Mouse (Mus musculus) thymus, adult 2 months (tissue): ENCODE data around the gene Nlrx1. TPM values are rescaled to one million over a fixed set of nuclear protein-coding genes. Genes with fewer than 3 reads are reported as not detected.
"Not testable (repeated sequence)": the region's sequence is repeated elsewhere in the genome, so short reads cannot be mapped to it uniquely, and the experiment has no call there.

Experiments used
- DNase-seq: peaks from one replicate; pipeline ENCODE4 v3.0.0; 2021
- H3K27ac ChIP-seq: fragments of 200-500 bp; 2 replicates; pipeline ENCODE4 v1.5.1; 2012; ENCODE audit warnings: low read length, control low read depth; ENCODE audit not compliant: control insufficient read depth, insufficient read depth
- H3K27me3 ChIP-seq: fragments of 200-500 bp; 2 replicates; pipeline ENCODE4 v1.6.1; 2012; ENCODE audit warnings: mild to moderate bottlenecking, low read length, moderate library complexity, mixed read lengths; ENCODE audit not compliant: control insufficient read depth, insufficient read depth
- H3K36me3 ChIP-seq: fragments of 200-500 bp; 2 replicates; pipeline ENCODE4 v1.6.1; 2012; ENCODE audit warnings: mild to moderate bottlenecking, low read length, moderate library complexity; ENCODE audit not compliant: control insufficient read depth, insufficient read depth
- H3K4me1 ChIP-seq: fragments of 200-500 bp; replicated peaks from 2 replicates; pipeline ENCODE4 v1.6.1; 2012; ENCODE audit warnings: low read length; ENCODE audit not compliant: control insufficient read depth, insufficient read depth
- H3K4me3 ChIP-seq: fragments of 200-500 bp; 2 replicates; pipeline ENCODE4 v1.5.1; 2012; ENCODE audit warnings: mild to moderate bottlenecking, low read length, control low read depth, moderate library complexity; ENCODE audit not compliant: control insufficient read depth, insufficient read depth
- CTCF ChIP-seq: fragments of 200-500 bp; IDR thresholded peaks from 2 replicates; pipeline ENCODE4 v1.5.1; 2012; ENCODE audit warnings: mild to moderate bottlenecking, control low read depth, low read length, moderate library complexity, borderline replicate concordance; ENCODE audit not compliant: control insufficient read depth, poor library complexity, insufficient read depth; ENCODE audit errors: extremely low read depth
- POLR2A ChIP-seq: fragments of 200-500 bp; IDR thresholded peaks from 2 replicates; pipeline ENCODE4 v1.6.1; 2012; ENCODE audit warnings: mild to moderate bottlenecking, low read length, control low read depth, moderate library complexity; ENCODE audit not compliant: control insufficient read depth, poor library complexity, insufficient read depth; ENCODE audit errors: extremely low read depth
- WGBS: fragments of 180-500 bp; shearing (Covaris S2); methylation state at CpG from one replicate; pipeline ENCODE4 v1.1.7; 2018; 5-methylcytosine and 5-hydroxymethylcytosine counted together
- polyA plus RNA-seq: library from polyadenylated mRNA; depleted of rRNA; stranded (reverse); fragments of >200 nt; gene quantifications from 2 replicates; pipeline ENCODE4 v1.2.3, GENCODE M21; 2012

Gene Nlrx1
- polyA plus RNA-seq, 1 experiment = 13.4 TPM

DNA sequence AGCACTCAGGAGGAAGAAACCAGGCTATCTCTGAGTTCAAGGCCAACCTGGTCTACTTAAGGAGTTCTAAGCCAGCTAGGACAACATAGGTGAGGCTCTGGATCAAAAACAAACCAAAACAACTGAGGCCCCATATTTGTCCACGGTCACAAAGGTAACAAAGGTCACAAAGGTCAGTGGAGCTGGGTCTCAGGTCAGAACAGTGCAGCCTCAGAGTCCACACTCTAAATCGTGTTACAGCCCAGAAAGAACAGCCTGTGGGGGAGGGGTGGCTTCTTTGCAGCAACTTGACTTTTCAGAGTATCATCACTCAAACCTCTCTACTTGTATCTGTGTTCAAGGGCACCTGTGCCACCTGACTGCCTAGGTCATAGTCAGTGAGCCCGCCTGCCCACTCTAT, 41.4 kb upstream of the Nlrx1 start:
- WGBS = 93% methylated on average over 3 of the region's 3 CpGs
- Histone ChIP-seq H3K36me3 (peaks cover 32% of the 10 kb centered on the region), H3K4me1 (peaks cover 15% of the 10 kb centered on the region), H3K27ac (no peak overlapping the region), H3K27me3 (no peaks in the 10 kb centered on the region), H3K4me3 (no peak overlapping the region)
- no peak for DNase-seq
- no peak for TF ChIP-seq POLR2A

DNA sequence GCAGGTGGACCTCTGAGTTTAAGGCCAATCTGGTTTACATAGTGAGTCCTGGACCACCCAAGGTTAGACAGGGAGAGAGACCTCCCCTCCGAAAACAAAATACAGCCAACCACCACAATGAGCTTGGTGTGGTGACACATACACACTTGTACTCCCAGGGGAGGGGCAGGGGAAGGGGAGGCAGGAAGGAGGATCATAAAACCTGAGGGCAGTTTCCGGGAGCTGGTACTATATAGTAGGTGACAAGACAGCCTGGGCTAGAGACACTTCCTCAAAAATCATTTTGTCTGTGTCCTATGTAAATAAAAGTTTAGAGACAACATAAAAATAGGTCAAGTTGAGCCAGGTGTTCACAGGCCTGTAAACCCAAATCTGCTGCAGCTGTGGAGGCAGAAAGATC, 38.8 kb upstream of the Nlrx1 start:
- 76% methylated on average over 2 of the region's 2 CpGs for WGBS
- Histone ChIP-seq H3K27me3 (no peaks in the 10 kb centered on the region), H3K27ac (peak overlapping the region; percentile 93), H3K4me3 (no peak overlapping the region), H3K4me1 (peaks cover 17% of the 10 kb centered on the region), H3K36me3 (peaks cover 13% of the 10 kb centered on the region)
- peak; percentile 41 for DNase-seq
- TF ChIP-seq CTCF = no peak
- no peak for TF ChIP-seq POLR2A

- Histone ChIP-seq H3K36me3 (peaks cover 16% of the 10 kb centered on the region), H3K4me3 (no peak overlapping the region), H3K27me3 (no peaks in the 10 kb centered on the region), H3K27ac (peak overlapping the region; percentile 93), H3K4me1 (peaks cover 17% of the 10 kb centered on the region)
- no peak for DNase-seq
- TF ChIP-seq POLR2A = no peak
- TF ChIP-seq CTCF = no peak
- WGBS = 91% methylated on average over 6 of the region's 6 CpGs
Observed at GRCm38 (mm10) chr9:44306532-44306931, 38.1 kb upstream of the Nlrx1 start.

GRCm38 (mm10) chr9:44305466-44306079, 37.2 kb upstream of the Nlrx1 start, which contains the start of gene Hinfp:
Hinfp (minus strand) TSS chr9:44305671.
- peak; percentile 96 for DNase-seq
- no peaks in the 10 kb centered on the region for H3K27me3 ChIP-seq
- peak; percentile 75 for TF ChIP-seq POLR2A
- peak; percentile 69; the same call in 1 of the 2 replicates for TF ChIP-seq CTCF
- H3K4me1 ChIP-seq = peaks cover 17% of the 10 kb centered on the region
- H3K27ac ChIP-seq = peak within 1 kb of the TSS; percentile 70
- under 1% methylated on average over 54 of the region's 54 CpGs for WGBS
- H3K4me3 ChIP-seq = peak within 1 kb of the TSS; percentile 71
- peaks cover 16% of the 10 kb centered on the region for H3K36me3 ChIP-seq

- H3K4me3 ChIP-seq, H3K4me1 ChIP-seq, H3K27ac ChIP-seq, DNase-seq, H3K27me3 ChIP-seq: not testable (repeated sequence)
- H3K36me3 ChIP-seq = peaks cover 67% of the 10 kb centered on the region
- 97% methylated on average over 3 of the region's 3 CpGs for WGBS
Observed at GRCm38 (mm10) chr9:44300001-44300400, 31.6 kb upstream of the Nlrx1 start.

GRCm38 (mm10) chr9:44292490-44292889, 24.1 kb upstream of the Nlrx1 start:
- TF ChIP-seq CTCF = no peak
- TF ChIP-seq POLR2A = no peak
- peaks cover 43% of the 10 kb centered on the region for H3K36me3 ChIP-seq
- H3K4me1 ChIP-seq = peaks cover 9% of the 10 kb centered on the region
- 81% methylated on average over 3 of the region's 3 CpGs for WGBS
- peaks cover 9% of the 10 kb centered on the region for H3K27me3 ChIP-seq
- DNase-seq = peak; percentile 73
- H3K27ac ChIP-seq = no peak overlapping the region
- no peak overlapping the region for H3K4me3 ChIP-seq

DNA sequence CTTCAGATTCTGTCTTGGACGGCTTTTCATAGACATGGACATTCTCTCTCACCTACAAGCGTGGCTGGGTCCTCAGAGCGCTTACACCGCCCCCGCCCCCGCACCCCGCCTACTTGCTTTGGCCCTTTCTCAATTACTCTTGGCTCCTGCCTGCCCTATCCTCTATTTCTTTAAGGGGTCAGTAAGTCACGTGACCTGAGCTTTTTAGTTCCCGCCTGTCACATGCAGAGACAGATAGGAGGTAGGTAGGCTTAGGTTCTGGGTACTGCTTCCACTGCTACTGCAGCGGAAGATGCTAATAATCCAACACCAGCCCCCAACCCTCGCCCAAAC, 20.5 kb upstream of the Nlrx1 start:
- H3K4me3 ChIP-seq = no peak overlapping the region
- peaks cover 20% of the 10 kb centered on the region for H3K27me3 ChIP-seq
- peaks cover 15% of the 10 kb centered on the region for H3K4me1 ChIP-seq
- DNase-seq = no peak
- no peak for TF ChIP-seq CTCF
- TF ChIP-seq POLR2A = no peak
- H3K36me3 ChIP-seq = peaks cover 16% of the 10 kb centered on the region
- WGBS = 60% methylated on average over 11 of the region's 11 CpGs
- no peak overlapping the region for H3K27ac ChIP-seq
